Mouse (Mus musculus): Measurements from ENCODE around the gene Flt4. TPM values are rescaled to one million over a fixed set of nuclear protein-coding genes. Genes with fewer than 3 reads are reported as not detected.

The Flt4 gene
- polyA plus RNA-seq, 1 experiment = 9.9 TPM

DNA sequence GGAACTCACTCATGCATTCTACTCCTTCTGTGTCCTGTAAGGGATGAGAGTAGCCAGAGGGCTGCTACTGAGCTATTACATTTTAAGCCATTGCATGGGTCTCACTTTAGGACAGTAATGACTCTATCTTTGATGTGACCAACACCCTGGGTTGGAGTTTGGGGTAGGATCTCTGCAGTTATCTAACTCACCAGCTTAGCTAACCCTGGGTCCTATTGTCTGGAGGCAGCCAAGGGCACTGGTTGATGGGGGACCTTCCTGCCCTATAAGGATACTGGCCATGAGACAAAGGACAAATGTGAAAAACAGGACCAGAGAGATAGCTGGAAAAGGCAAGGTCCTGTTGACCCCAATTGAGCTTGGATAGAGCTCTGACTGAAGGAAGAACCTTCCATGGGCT lies 46.4 kb downstream of the Flt4 start:
- H3K27ac ChIP-seq (ENCODE audit: insufficient read depth, low read depth, low read length) = no peak overlapping the region
- TF ChIP-seq POLR2A (IDR thresholded peaks at IDR 0.05; ENCODE audit: low read depth, low read length) = no peak
- DNase-seq = no peak
- no peaks in the 10 kb centered on the region for H3K27me3 ChIP-seq (replicated peaks; ENCODE audit: control insufficient read depth, insufficient read depth, low read length)
- H3K36me3 ChIP-seq (ENCODE audit: control insufficient read depth, insufficient read depth, low read length) = no peaks in the 10 kb centered on the region
- no peak overlapping the region for H3K4me3 ChIP-seq (ENCODE audit: insufficient read depth, low read depth, low read length)
- H3K4me1 ChIP-seq (ENCODE audit: control insufficient read depth, insufficient read depth, low read length) = peaks cover 4% of the 10 kb centered on the region; the same call in 1 of the 2 replicates

DNA sequence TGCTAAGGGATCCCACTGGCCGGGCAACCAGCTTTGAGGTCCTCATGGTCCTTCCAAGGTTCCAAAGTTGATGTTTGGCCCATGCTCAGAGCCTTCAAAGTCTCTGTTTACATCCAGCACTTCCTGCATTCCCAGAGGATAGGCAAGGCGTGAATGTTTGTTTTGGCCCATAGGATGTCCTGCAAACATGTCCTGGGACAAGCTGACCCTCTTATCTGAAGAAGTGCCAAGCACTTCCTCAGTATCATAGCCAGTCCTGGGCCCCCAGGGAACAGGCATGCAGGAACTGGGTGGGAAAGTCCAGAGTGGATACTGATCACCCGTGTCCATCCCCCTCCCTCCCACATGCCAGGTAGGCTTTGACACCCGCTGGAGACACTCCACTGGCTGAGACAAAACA lies 49.0 kb downstream of the Flt4 start:
- H3K4me3 ChIP-seq (ENCODE audit: insufficient read depth, low read depth, low read length) = no peak overlapping the region
- H3K27ac ChIP-seq (ENCODE audit: insufficient read depth, low read depth, low read length) = no peak overlapping the region
- no peaks in the 10 kb centered on the region for H3K27me3 ChIP-seq (replicated peaks; ENCODE audit: control insufficient read depth, insufficient read depth, low read length)
- DNase-seq = peak; percentile 43
- no peaks in the 10 kb centered on the region for H3K4me1 ChIP-seq (ENCODE audit: control insufficient read depth, insufficient read depth, low read length)
- H3K36me3 ChIP-seq (ENCODE audit: control insufficient read depth, insufficient read depth, low read length) = no peaks in the 10 kb centered on the region
- 62% methylated on average over 4 of the region's 4 CpGs for WGBS
- TF ChIP-seq CTCF (conservative IDR thresholded peaks at IDR 0.05; ENCODE audit: insufficient read depth, insufficient read length, low read depth, low read length) = no peak
- TF ChIP-seq POLR2A (IDR thresholded peaks at IDR 0.05; ENCODE audit: low read depth, low read length) = no peak

DNA sequence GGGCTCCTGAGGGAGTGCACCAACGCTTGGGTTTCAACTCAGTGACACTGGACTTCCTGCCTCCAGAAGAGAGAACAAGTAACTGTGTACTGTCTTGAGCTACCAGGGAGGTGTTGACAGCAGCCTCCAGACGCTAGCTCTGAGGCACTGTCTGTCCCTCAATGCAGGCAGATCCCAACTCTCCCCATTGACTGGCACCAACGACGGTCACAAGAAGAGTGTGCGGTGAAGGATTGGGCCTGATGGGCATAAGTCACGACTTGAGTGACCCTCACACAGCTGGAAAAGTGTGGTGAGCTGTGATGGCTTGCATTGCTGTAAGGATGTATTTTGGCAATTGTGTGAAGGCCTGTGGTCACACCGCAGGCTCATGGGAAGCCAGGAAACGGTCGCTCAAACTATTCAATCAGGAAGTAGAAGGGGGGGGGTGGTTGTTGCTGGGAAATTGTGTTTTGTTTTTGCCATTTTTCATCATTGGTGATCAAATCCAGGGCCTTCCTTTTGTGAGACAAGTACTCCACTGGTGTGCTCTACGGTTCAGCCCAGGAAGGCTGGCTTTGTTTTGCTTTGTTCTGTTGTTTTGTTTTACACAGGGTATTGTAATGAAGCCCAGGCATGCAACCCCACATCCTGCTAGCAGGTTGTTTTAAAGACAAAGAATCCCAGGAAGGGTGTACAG lies 49.9 kb downstream of the Flt4 start:
- Histone ChIP-seq H3K4me3 (ENCODE audit: insufficient read depth, low read depth, low read length) (no peak overlapping the region), H3K27ac (ENCODE audit: insufficient read depth, low read depth, low read length) (peak overlapping the region; percentile 5; the same call in 1 of the 2 replicates), H3K27me3 (replicated peaks; ENCODE audit: control insufficient read depth, insufficient read depth, low read length) (no peaks in the 10 kb centered on the region), H3K36me3 (ENCODE audit: control insufficient read depth, insufficient read depth, low read length) (no peaks in the 10 kb centered on the region), H3K4me1 (ENCODE audit: control insufficient read depth, insufficient read depth, low read length) (no peaks in the 10 kb centered on the region)
- WGBS = 62% methylated on average over 10 of the region's 10 CpGs
- TF ChIP-seq POLR2A (IDR thresholded peaks at IDR 0.05; ENCODE audit: low read depth, low read length) = no peak
- no peak for TF ChIP-seq CTCF (conservative IDR thresholded peaks at IDR 0.05; ENCODE audit: insufficient read depth, insufficient read length, low read depth, low read length)
- DNase-seq = peak; percentile 34

DNA sequence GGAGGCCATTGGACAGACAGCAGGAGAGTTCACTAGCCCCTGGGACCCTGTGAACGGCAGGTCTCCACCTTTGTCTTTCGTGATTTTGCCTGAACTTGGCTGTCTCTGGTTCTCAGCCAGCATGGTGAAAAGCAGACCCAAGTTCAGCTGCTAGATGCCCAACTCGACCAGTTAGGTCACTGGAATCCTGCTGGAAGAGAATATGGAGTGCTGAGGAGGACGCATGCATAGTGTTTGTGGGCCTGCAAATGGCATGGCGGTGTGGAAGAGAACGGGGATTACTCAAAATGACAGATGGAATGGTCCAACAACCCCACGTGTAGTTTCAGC lies 50.4 kb downstream of the Flt4 start:
- no peak for DNase-seq
- no peak overlapping the region for H3K4me3 ChIP-seq (ENCODE audit: insufficient read depth, low read depth, low read length)
- WGBS = 74% methylated on average over 7 of the region's 7 CpGs
- TF ChIP-seq POLR2A (IDR thresholded peaks at IDR 0.05; ENCODE audit: low read depth, low read length) (no peak), CTCF (conservative IDR thresholded peaks at IDR 0.05; ENCODE audit: insufficient read depth, insufficient read length, low read depth, low read length) (no peak)
- no peak overlapping the region; the same call in 1 of the 2 replicates for H3K27ac ChIP-seq (ENCODE audit: insufficient read depth, low read depth, low read length)
- H3K27me3 ChIP-seq (replicated peaks; ENCODE audit: control insufficient read depth, insufficient read depth, low read length) = no peaks in the 10 kb centered on the region
- no peaks in the 10 kb centered on the region for H3K36me3 ChIP-seq (ENCODE audit: control insufficient read depth, insufficient read depth, low read length)
- no peaks in the 10 kb centered on the region for H3K4me1 ChIP-seq (ENCODE audit: control insufficient read depth, insufficient read depth, low read length)

DNA sequence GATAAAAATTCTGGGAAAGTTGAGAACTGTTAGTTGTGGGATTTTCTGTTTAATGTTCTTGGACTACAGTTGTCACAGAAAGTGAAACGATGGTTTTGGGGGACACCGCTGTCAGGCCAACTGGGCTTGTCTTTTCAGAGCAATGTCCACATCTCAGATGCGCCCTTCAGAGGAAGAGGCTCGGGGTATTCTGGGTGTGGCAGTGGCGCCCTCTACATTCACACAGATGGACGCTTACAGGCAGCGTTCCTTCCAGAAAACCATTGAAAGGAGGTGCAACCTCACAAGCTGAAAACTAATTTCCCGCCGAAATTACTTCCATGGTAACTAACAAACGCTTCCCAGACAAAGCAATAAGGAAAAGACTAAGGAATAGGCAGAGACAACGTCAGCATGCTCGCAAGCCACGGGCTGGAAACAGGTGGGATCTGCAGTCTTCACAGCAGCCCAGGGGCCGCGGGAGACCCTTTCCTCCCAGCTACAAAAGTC lies 53.3 kb downstream of the Flt4 start:
- H3K27me3 ChIP-seq (replicated peaks; ENCODE audit: control insufficient read depth, insufficient read depth, low read length) = no peaks in the 10 kb centered on the region
- no peak overlapping the region for H3K27ac ChIP-seq (ENCODE audit: insufficient read depth, low read depth, low read length)
- 0 out of 2 replicates have a peak, but pooled peaks have one; percentile 6 for TF ChIP-seq CTCF (conservative IDR thresholded peaks at IDR 0.05; ENCODE audit: insufficient read depth, insufficient read length, low read depth, low read length)
- no peak for TF ChIP-seq POLR2A (IDR thresholded peaks at IDR 0.05; ENCODE audit: low read depth, low read length)
- no peak for DNase-seq
- no peaks in the 10 kb centered on the region for H3K4me1 ChIP-seq (ENCODE audit: control insufficient read depth, insufficient read depth, low read length)
- H3K36me3 ChIP-seq (ENCODE audit: control insufficient read depth, insufficient read depth, low read length) = no peaks in the 10 kb centered on the region
- H3K4me3 ChIP-seq (ENCODE audit: insufficient read depth, low read depth, low read length) = no peak overlapping the region
- WGBS = 55% methylated on average over 15 of the region's 15 CpGs

DNA sequence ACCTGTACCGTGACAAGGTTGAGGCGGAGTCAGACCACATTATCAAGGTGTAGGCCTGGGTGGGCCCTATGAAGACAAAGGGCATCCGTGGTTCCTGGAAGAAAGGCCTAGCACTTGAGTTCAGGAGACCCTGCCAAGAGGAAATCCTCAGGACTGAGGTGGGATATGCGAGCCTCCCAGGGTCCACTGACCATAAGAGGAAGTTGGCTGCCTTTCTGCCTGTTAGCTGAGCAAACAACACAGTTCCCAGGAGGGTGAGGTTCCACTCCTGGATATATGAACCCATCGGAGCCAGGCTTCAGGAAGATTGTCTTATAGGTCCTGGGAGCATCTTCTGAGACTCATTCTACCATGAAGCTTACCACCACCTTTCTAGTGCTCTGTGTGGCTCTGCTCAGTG lies 54.2 kb downstream of the Flt4 start, which contains the start of gene Scgb3a1:
Gene Scgb3a1, plus strand, starts transcription at position 301 of the 400 bp plus-strand sequence.
- no peak within 1 kb of the TSS for H3K4me3 ChIP-seq (ENCODE audit: insufficient read depth, low read depth, low read length)
- H3K27ac ChIP-seq (ENCODE audit: insufficient read depth, low read depth, low read length) = no peak within 1 kb of the TSS
- no peaks in the 10 kb centered on the region for H3K4me1 ChIP-seq (ENCODE audit: control insufficient read depth, insufficient read depth, low read length)
- no peak for DNase-seq
- 68% methylated on average over 5 of the region's 5 CpGs for WGBS
- no peak for TF ChIP-seq CTCF (conservative IDR thresholded peaks at IDR 0.05; ENCODE audit: insufficient read depth, insufficient read length, low read depth, low read length)
- no peaks in the 10 kb centered on the region for H3K27me3 ChIP-seq (replicated peaks; ENCODE audit: control insufficient read depth, insufficient read depth, low read length)
- H3K36me3 ChIP-seq (ENCODE audit: control insufficient read depth, insufficient read depth, low read length) = no peaks in the 10 kb centered on the region

DNA sequence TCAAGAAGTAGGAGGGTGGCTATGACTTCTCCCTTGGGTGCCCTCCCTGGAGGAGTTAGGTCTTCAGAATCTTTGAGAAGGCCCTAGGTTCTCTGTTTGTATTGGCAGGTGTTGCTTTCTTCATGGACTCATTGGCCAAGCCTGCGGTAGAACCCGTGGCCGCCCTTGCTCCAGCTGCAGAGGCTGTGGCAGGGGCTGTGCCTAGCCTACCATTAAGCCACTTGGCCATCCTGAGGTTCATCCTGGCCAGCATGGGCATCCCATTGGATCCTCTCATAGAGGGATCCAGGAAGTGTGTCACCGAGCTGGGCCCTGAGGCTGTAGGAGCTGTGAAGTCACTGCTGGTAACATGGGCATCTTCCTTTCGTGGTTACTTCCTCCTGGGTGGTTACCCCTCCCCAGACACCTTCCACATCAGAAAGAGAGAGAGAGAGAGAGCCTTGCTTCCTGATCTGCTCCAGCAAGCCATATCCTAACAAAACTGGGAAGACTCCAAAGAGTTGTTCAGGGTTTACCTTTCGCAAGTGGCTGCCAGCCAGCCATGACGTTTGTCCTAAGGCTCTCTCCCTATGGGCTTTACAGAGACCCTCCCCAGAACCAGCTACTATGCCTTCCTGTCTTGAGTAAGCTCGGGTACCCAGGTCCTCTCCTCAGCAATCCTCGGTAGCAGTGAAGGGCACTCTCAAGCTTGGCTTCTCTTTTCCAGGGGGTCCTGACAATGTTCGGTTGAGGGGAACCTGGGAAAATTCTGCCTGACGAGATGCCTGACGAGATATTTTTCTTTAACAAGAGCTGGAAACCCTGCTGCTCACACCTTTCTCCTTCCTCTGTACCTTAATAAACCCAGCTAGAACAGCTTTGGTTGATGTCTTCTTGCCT lies 55.4 kb downstream of the Flt4 start:
- Histone ChIP-seq H3K4me3 (ENCODE audit: insufficient read depth, low read depth, low read length) (no peak overlapping the region), H3K36me3 (ENCODE audit: control insufficient read depth, insufficient read depth, low read length) (no peaks in the 10 kb centered on the region), H3K27me3 (replicated peaks; ENCODE audit: control insufficient read depth, insufficient read depth, low read length) (no peaks in the 10 kb centered on the region), H3K4me1 (ENCODE audit: control insufficient read depth, insufficient read depth, low read length) (no peaks in the 10 kb centered on the region), H3K27ac (ENCODE audit: insufficient read depth, low read depth, low read length) (no peak overlapping the region)
- TF ChIP-seq POLR2A (IDR thresholded peaks at IDR 0.05; ENCODE audit: low read depth, low read length) (no peak), CTCF (conservative IDR thresholded peaks at IDR 0.05; ENCODE audit: insufficient read depth, insufficient read length, low read depth, low read length) (no peak)
- WGBS = 69% methylated on average over 12 of the region's 12 CpGs
- DNase-seq = no peak
